Mouse (Mus musculus) heart, embryonic 16.5 days (tissue): Measurements from ENCODE around the gene Cblc. TPM values are rescaled to one million over a fixed set of nuclear protein-coding genes. Genes with fewer than 3 reads are reported as not detected.
A peak's percentile ranks its signal among the peaks of the same experiment; 100 is the strongest.

Experiments
- ATAC-seq: fragments of 200-750 bp; cut with Nextera tagmentation; replicated peaks from 2 replicates; pipeline ENCODE4 v1.8.0; 2017; ENCODE audit warnings: moderate number of reproducible peaks; ENCODE audit not compliant: insufficient read depth, low FRiP score; ENCODE audit errors: extremely low read depth
- H3K27ac ChIP-seq: fragments of 300-500 bp; sonication (generic); 2 replicates; pipeline ENCODE4 v1.5.1; 2014; ENCODE audit warnings: mild to moderate bottlenecking, low read length, control low read depth, moderate library complexity
- H3K27me3 ChIP-seq: fragments of 300-500 bp; sonication (generic); 2 replicates; pipeline ENCODE4 v1.6.1; 2014; ENCODE audit warnings: low read length, mixed read lengths; ENCODE audit not compliant: control insufficient read depth, insufficient read depth
- H3K36me3 ChIP-seq: fragments of 300-500 bp; sonication (generic); 2 replicates; pipeline ENCODE4 v1.6.1; 2014; ENCODE audit not compliant: control insufficient read depth, insufficient read depth
- H3K4me1 ChIP-seq: fragments of 300-500 bp; sonication (generic); 2 replicates; pipeline ENCODE4 v1.6.1; 2014; ENCODE audit warnings: low read length, mixed read lengths; ENCODE audit not compliant: control insufficient read depth, insufficient read depth
- H3K4me2 ChIP-seq: fragments of 300-500 bp; sonication (generic); 2 replicates; pipeline ENCODE4 v1.6.1; 2014; ENCODE audit warnings: low read depth, mild to moderate bottlenecking, control low read depth, low read length
- H3K4me3 ChIP-seq: fragments of 300-500 bp; sonication (generic); 2 replicates; pipeline ENCODE4 v1.5.1; 2014; ENCODE audit warnings: mild to moderate bottlenecking, control low read depth, low read length
- H3K9ac ChIP-seq: fragments of 300-500 bp; sonication (generic); 2 replicates; pipeline ENCODE4 v1.6.1; 2014; ENCODE audit warnings: low read length, control low read depth
- H3K9me3 ChIP-seq: fragments of 300-500 bp; sonication (generic); replicated peaks from 2 replicates; pipeline ENCODE4 v1.6.1; 2016; ENCODE audit warnings: low read length; ENCODE audit not compliant: control insufficient read depth
- WGBS: fragments of 180-500 bp; shearing (Covaris S2); extraction: QIAGEN DNeasy Blood & Tissue Kit; methylation state at CpG from one replicate; pipeline ENCODE4 v1.1.7; 2014; 5-methylcytosine and 5-hydroxymethylcytosine counted together
- polyA plus RNA-seq: library from polyadenylated mRNA; unstranded; fragments of >200 nt; fragmentation: Nextera tagmentation; extraction: Ambion mirVana; gene quantifications from 2 replicates; pipeline ENCODE4 v1.2.1, GENCODE M21; 2015

Cblc gene
- polyA plus RNA-seq: 1.2 and 2.0 TPM in 2 replicates

- WGBS: 3% methylated on average over 32 of the region's 32 CpGs
- Histone ChIP-seq H3K4me2 (peak within 1 kb of the TSS; percentile 51), H3K36me3 (no peaks in the 10 kb centered on the region), H3K9me3 (no peaks in the 10 kb centered on the region), H3K27me3 (peaks cover 14% of the 10 kb centered on the region), H3K4me3 (peak within 1 kb of the TSS; percentile 35), H3K9ac (peak within 1 kb of the TSS; percentile 25; the same call in 1 of the 2 replicates), H3K4me1 (0 out of 2 replicates have a peak, but pooled peaks cover 2% of the 10 kb centered on the region), H3K27ac (peak within 1 kb of the TSS; percentile 35; the same call in 1 of the 2 replicates)
- peak; percentile 50; the same call in 1 of the 2 replicates for ATAC-seq
Observed at GRCm38 (mm10) chr7:19796697-19797588, at the start of gene Cblc. Cblc (minus strand) TSS chr7:19796809.

GRCm38 (mm10) chr7:19844521-19845171 is 48.0 kb upstream of the Cblc start:
- H3K9ac ChIP-seq: no peak overlapping the region
- H3K36me3 ChIP-seq: no peaks in the 10 kb centered on the region
- H3K4me2 ChIP-seq: no peak overlapping the region
- WGBS: 47% methylated on average over 15 of the region's 15 CpGs
- H3K27ac ChIP-seq: peak overlapping the region; percentile 30; the same call in 1 of the 2 replicates
- peak; percentile 37 for ATAC-seq
- no peaks in the 10 kb centered on the region for H3K9me3 ChIP-seq
- no peak overlapping the region for H3K4me3 ChIP-seq
- H3K27me3 ChIP-seq: peaks cover 19% of the 10 kb centered on the region
- H3K4me1 ChIP-seq: peaks cover 8% of the 10 kb centered on the region

GRCm38 (mm10) chr7:19843561-19843960 is 47.0 kb upstream of the Cblc start:
- H3K9me3 ChIP-seq: no peaks in the 10 kb centered on the region
- no peaks in the 10 kb centered on the region for H3K36me3 ChIP-seq
- 5% methylated on average over 11 of the region's 11 CpGs for WGBS
- peaks cover 19% of the 10 kb centered on the region for H3K27me3 ChIP-seq
- no peak overlapping the region for H3K4me3 ChIP-seq
- H3K27ac ChIP-seq: no peak overlapping the region
- no peak overlapping the region; the same call in 1 of the 2 replicates for H3K4me2 ChIP-seq
- H3K4me1 ChIP-seq: peaks cover 8% of the 10 kb centered on the region
- ATAC-seq: peak; percentile 69; the same call in 1 of the 2 replicates
- no peak overlapping the region for H3K9ac ChIP-seq

DNA sequence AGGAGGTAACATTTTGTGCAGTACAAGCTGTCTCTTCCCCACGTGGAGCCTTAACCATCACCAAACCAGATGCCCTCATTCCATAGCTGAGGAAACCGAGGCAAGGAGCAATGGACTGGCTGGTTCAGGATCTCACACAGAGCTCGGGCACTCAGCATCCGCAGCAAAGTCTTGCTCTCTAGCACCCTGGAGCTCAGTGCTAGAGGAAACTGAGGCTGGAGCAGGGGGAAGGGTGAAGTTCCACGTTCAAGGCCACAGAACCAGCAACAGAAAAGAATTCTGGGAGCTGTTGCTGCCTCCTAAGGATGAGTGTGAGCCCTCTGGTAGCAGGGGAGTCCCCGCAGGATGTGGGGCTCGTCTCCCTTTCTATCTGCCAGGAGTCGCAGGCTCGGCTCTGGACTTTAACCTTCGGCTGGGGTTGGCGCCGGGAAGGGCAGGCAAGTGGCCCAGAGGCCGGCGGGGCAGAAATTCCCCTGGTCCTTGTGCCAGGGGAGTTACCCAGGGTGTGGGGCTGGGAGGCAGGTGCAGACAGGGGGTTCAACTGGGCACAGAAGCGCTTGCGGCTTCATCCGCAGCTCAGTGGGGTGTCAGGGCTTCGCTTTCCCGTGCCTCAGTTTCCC is 46.4 kb upstream of the Cblc start:
- 24% methylated on average over 19 of the region's 19 CpGs for WGBS

DNA sequence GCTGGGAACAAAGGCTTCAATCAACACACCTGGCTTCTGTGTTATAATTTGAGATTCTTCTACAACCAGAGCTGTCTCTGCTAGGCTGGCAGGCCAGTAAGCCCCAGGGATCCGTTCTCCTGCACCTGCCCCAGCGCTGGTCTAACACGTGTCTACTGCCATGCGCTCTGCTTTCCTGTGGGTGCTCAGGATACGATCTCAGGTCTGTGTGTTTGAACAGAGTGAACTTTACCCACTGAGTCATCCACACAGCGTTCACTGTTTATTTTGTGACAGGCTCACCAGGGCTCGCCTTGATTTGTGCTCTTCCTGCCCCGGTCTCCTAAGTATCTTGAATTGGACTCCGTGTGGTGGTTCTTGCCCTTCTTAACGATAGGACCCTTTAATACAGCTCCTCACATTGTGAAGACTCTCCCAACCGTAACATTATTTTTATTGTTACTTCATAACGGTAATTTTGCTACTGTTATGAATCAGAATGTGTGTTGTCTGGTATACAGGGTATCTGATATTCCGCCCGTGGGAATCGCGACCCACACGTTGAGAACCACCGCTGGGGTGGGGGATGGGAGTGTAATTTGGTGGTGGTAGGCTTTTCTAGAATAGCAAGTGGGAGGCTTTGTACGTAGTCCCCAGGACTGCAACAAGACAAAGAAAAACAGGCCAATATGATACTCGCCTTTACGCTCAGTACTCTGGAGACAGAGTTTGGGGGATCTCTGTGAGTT is 45.2 kb upstream of the Cblc start:
- Histone ChIP-seq H3K9ac (no peak overlapping the region), H3K27me3 (peaks cover 13% of the 10 kb centered on the region), H3K27ac (no peak overlapping the region; the same call in 1 of the 2 replicates), H3K4me1 (no peaks in the 10 kb centered on the region), H3K36me3 (no peaks in the 10 kb centered on the region), H3K4me3 (no peak overlapping the region), H3K4me2 (no peak overlapping the region), H3K9me3 (no peaks in the 10 kb centered on the region)
- WGBS: 76% methylated on average over 21 of the region's 21 CpGs
- ATAC-seq: peak; percentile 29; the same call in 1 of the 2 replicates

More for the DNA sequence above, 46.4 kb upstream of the Cblc start:
- Histone ChIP-seq H3K36me3 (no peaks in the 10 kb centered on the region), H3K9ac (no peak overlapping the region), H3K4me3 (no peak overlapping the region), H3K27me3 (peaks cover 19% of the 10 kb centered on the region), H3K4me1 (peaks cover 8% of the 10 kb centered on the region), H3K4me2 (no peak overlapping the region), H3K9me3 (no peaks in the 10 kb centered on the region), H3K27ac (no peak overlapping the region)
- no peak for ATAC-seq

DNA sequence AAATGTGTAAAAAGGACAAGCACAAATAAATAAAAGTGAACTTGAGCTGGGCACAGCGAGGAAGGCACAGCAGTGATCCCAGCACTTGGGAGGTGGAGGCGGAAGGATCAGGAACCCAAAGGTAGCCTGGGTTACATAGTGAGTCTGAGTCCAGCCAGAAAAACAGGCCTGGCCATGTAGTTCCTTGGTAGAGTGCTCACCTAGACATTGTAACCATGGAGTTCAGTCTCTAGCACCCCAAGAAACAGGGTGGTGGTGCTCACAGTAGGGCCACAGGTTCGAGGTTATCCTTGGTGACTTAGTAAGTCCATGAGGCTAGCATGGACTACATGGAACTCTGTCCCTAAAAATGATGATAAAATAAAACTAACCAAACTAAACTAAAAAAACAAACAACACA is 44.3 kb upstream of the Cblc start:
- Histone ChIP-seq H3K36me3 (no peaks in the 10 kb centered on the region), H3K9ac (no peak overlapping the region), H3K27ac (no peak overlapping the region), H3K4me1 (no peaks in the 10 kb centered on the region), H3K9me3 (no peaks in the 10 kb centered on the region), H3K4me3 (no peak overlapping the region), H3K27me3 (peaks cover 13% of the 10 kb centered on the region), H3K4me2 (no peak overlapping the region)
- 73% methylated on average over 3 of the region's 3 CpGs for WGBS
- ATAC-seq: no peak

GRCm38 (mm10) chr7:19840371-19840770 is 43.8 kb upstream of the Cblc start:
- H3K9ac ChIP-seq: no peak overlapping the region
- no peak overlapping the region for H3K27ac ChIP-seq
- 79% methylated on average over 4 of the region's 4 CpGs for WGBS
- no peaks in the 10 kb centered on the region for H3K36me3 ChIP-seq
- H3K4me2 ChIP-seq: no peak overlapping the region
- no peaks in the 10 kb centered on the region for H3K4me1 ChIP-seq
- H3K27me3 ChIP-seq: peaks cover 13% of the 10 kb centered on the region
- ATAC-seq: no peak
- no peak overlapping the region for H3K4me3 ChIP-seq
- no peaks in the 10 kb centered on the region for H3K9me3 ChIP-seq

GRCm38 (mm10) chr7:19836843-19837242 is 40.2 kb upstream of the Cblc start:
- 42% methylated on average over 3 of the region's 3 CpGs for WGBS
- Histone ChIP-seq H3K4me3 (no peak overlapping the region), H3K27ac (no peak overlapping the region), H3K4me1 (no peaks in the 10 kb centered on the region), H3K4me2 (no peak overlapping the region), H3K27me3 (no peaks in the 10 kb centered on the region), H3K36me3 (no peaks in the 10 kb centered on the region), H3K9me3 (no peaks in the 10 kb centered on the region), H3K9ac (no peak overlapping the region)
- no peak for ATAC-seq
